Mouse (Mus musculus): ENCODE measurements around the gene Dnaaf3.
"Not testable (repeated sequence)": the region's sequence is repeated elsewhere in the genome, so short reads cannot be mapped to it uniquely, and the experiment has no call there.

Dnaaf3 gene

DNA sequence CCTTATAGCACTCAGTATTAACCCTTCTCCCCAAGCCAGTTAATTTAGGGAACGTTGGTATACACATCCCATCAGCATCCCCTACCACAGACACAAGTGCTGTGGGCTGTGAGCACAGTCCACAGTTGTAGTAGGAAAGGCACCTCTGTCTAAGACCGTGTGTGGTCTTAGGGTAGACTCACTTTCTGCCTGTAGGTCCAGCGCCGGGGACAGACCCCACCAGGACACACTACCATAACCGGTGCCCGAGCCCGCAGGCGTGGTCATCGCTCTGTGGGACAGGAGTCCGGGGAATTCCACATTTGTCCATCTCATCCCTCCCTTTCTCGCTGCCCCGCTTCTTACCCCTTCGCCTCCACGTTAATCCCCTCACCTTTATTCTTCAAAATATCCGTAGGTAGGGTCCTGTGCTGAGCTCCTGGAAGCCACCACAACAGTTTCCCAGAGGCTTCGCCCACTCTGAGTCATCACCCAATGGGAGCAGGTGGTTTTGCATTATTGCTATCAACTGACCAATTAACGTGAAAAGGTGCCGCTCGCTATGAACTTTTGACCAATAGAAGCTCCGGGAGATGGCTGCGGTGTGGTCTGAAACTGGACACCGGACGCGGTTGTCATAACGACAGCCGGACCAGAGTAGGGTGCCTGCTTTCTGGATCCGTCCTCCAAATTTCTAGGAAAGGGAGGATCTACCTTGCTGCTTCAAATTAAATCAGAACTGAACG is at the start of gene Dnaaf3:
Gene Dnaaf3, minus strand, starts transcription at position 449 of the 725 bp plus-strand sequence.
- peak; percentile 87 for DNase-seq

DNA sequence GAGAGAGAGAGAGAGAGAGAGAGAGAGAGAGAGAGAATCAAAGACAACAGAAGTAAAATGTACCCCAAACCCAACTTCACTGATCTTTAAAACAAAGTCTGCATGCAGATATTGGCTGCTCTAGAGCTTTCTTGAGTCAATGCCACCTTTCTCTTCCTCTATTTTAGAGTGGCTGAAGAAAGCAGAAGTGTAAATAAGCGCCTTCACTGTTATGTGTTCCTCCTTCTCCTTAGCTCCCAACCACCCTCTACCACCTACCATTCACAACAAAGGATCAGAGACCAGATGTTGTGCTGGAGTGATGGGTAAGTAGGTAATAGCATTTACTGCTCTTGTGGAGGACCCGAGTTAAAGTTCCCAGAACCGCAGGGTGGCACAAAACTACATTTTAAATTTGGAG is 49.2 kb upstream of the Dnaaf3 start:
- not testable (repeated sequence) for DNase-seq

- DNase-seq: not testable (repeated sequence)
Observed at GRCm38 (mm10) chr7:4572361-4572760, 40.1 kb upstream of the Dnaaf3 start.

DNA sequence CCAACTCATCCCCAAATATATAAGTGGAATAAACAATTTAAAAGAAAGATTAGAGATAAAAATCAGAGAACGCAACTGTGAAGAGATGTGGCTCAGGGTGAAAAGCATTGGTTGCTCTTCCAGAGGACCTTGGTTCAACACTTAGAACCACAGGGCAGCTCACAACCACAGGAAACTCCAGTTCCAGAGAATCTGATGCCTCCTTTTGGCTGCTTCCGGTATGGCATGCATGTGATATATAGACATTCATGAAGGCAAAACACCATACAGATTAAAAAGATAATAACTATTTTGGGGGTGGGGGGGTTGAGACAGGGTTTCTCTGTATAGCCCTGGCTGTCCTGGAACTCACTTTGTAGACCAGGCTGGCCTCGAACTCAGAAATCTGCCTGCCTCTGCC is 30.4 kb upstream of the Dnaaf3 start:
- DNase-seq: no peak

- DNase-seq: no peak
Observed at GRCm38 (mm10) chr7:4557167-4557560, 24.9 kb upstream of the Dnaaf3 start.

GRCm38 (mm10) chr7:4556256-4557166 is 24.3 kb upstream of the Dnaaf3 start:
- DNase-seq: peak; percentile 77

DNA sequence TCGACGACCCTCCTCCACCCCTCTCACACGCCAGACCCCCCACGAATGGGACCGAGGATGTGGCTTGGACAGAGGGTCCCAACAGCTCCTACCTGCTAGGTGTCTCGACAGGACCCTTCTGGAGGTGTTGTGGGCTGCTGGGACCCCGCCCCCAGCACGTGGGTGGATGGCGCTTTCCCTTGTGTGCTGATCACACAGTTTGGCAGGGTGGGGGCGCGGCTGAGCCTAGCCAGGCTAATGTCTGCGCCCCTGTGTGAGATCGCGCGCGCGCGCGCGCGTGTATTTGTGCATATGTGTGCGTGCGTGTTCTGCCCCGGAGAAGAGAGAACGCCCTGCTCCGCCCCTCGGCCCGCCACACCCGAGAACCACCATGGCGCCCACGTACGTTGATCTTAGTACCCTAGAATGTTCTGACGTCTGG is 15.0 kb upstream of the Dnaaf3 start, which contains the start of gene Syt5:
Gene Syt5, minus strand, starts transcription at position 321 of the 421 bp plus-strand sequence.
- DNase-seq: peak; percentile 32

GRCm38 (mm10) chr7:4546591-4547131 is 14.4 kb upstream of the Dnaaf3 start:
- peak; percentile 77 for DNase-seq

- DNase-seq: no peak
Observed at GRCm38 (mm10) chr7:4546050-4546449, 13.8 kb upstream of the Dnaaf3 start.

DNA sequence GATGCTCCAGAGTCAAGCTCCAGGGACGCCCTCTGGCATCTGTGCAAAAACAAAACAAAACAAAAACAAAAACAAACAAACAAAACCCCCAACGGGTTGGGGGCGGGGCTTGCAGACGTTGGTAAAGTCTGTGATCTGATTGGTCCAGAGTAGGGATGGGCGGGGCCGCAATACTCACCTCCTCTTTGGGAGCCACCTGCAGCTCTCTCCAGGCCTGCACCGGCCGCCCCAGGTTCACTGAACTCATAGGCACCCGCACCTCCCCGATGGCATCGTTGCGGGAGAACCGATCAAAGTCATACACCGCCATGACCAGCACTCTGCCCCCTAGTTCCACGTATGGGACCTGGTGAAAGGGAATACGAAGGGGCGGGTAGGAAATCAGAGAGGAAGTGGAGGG is 9.8 kb upstream of the Dnaaf3 start:
- DNase-seq: no peak

GRCm38 (mm10) chr7:4541344-4541743 is 9.1 kb upstream of the Dnaaf3 start:
- DNase-seq: no peak

GRCm38 (mm10) chr7:4539019-4539418 is 6.8 kb upstream of the Dnaaf3 start:
- no peak for DNase-seq

- no peak for DNase-seq
Observed at GRCm38 (mm10) chr7:4537181-4537580, 4.9 kb upstream of the Dnaaf3 start.

DNA sequence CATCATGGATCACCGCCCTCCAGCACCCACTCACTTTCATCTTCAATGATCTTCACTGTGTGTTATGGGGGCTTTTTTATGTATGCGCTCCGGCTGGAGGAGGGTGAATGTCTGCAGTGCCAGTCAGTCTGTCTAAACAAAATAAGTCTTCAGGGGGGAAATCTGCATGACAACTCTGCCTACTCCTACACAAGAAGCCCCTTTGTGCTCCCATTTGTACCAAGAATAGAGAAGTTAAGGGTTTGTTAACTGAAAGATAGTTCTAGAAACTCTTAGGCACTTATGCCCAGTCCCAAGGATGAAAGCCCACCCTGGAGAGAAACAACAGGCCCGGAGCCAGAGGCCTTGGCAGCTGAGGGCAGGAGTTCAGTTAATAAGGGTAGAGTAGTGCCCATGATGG is 4.1 kb upstream of the Dnaaf3 start:
- no peak for DNase-seq

DNA sequence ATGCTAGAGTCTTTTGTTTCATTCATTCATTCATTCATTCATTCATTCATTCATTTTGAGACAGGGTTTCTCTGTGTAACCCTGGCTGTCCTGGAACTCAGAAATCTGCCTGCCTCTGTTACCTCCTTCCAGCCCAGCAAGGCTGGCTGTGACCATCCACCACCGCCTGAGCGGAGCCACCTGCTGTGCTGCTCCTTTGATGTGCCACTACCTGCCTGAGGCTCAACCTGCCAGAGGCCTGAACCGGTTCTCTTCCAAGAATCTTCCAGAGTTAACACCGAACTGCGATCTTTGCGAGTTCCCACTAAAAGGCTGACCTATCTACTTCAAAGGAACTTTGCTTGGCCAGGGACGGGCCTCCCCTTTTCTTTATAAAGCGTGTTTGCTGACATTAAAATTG is 2.1 kb downstream of the Dnaaf3 start:
- DNase-seq: not testable (repeated sequence)

DNA sequence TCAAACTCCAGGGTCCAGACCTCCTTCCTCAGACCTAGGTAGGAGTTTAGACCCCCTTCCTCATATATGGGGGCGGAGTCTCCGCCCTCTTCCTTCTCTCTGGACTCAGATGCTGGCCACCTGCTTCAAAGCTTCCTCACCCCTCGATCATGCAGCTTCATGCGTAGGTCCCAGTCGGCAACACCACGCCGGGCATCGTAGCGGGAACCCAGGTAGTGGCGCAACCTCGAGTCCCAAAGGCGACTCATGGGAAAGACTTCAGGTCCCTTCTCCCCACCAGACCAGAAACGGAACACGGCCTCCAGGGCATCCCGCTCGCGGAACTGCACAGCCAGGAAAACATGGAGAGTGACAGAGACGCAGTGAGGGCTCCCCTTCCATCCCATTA is 5.0 kb downstream of the Dnaaf3 start:
- DNase-seq: no peak

DNA sequence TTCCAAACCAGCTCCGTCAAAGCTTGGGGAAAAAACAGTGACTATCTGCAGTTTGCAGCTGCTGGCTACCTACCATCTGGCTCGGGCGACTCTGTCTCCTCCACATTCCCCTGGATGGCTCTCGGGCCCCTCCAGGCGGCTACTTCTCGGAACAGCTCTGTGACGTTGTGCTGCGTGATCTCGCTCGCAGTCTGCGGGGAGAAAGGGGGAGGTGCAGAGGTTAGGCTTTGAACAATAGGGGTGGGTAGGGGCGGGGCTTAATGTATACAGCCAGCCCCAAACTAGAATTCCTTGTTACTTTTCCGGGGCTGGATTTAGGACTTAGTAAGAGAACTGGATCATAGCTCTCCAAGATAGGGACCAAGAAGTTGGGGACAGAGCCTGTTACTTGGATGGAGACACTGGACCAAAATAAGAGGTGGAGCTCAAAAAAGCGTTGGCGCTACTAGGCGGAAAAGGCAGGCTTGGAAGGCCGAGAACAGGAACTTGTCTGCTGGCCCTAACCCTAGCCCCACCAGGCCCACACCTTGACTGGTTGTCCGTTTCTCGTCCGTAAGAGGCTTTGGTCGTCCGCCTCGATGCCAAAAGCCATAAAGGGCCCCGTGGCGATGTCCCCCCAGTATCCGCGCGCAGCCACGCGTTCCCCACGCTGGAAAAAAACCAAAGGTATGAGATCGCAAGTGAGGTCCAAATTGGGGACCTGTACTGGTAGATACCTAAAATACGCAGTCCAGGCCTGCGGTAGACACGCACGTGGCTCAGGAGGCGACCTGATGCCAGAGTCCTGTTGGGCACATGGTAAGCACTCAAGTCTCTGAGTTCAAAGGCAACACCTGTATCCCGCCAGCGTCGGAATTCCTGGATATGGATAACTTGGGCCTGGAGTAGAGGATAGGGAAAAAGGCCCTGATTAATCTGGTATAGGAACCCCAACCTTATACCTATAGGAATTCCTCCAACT is 5.6 kb downstream of the Dnaaf3 start:
- DNase-seq: peak; percentile 86

GRCm38 (mm10) chr7:4524212-4524922 is 7.9 kb downstream of the Dnaaf3 start, which contains the start of gene Tnni3:
Gene Tnni3 (minus strand): TSS chr7:4524229.
- DNase-seq: peak; percentile 70

DNA sequence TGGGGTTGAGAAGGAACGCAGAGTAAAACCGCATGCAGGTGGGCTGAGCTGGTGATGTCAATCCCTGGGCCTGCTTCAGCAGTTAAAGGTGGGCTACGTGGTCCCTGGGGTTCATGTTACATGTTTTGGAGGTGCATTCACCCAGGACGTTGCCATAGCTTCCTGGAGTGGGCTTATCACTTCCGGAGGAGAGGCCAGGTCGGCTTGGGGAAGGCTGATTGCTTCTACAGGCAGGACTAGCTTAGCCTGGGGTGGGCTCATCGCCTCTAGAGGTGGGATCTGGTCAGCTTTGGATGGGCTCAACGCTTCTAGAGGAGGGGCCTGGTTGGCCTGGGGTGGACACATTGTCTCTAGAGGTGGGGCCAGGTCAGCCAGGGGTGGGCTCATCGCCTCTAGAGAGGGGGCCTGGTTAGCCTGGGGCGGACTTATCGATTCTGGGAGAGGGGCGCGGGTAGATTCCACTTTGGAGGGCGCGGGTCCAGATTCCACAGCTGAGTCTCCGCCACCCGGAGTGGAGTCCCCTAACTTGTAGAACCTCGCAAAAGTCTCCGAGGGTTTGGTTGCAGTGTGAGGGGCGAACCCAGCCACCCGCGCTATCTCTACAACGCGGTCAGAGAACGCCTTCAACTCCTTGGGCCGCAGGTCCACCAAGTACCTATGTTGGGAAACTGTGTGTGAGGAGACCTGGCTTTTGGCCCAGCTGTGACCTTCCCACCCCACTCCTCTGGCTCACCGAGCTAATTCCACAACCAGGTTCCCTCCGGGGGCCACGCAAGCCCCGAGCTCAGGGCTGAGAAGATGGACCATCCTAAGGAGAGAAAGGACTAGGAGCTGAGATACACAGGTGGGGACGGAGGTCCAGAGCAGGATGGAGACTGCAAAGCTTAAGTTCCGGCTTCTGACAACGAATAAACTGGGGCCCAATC is 8.8 kb downstream of the Dnaaf3 start:
- no peak for DNase-seq

DNA sequence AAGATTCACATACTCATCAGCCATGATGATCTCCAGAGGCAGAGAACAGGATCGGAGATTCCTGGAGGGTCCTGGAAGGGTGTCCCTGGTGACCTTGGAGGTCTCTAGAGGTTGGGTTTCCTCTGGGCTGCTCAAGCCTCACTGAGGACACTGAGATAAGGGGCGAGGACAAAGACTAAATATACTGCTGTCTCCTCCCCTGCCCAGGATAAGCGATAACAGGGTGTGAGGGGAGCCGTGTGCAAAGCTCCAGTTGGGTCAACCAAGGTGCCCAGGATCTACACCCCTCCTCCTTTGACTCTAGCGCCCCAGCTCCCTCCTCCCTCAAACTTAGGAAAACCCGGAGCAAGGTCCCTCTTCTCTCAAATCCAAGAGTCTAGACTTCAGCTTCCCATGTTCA is 10.0 kb downstream of the Dnaaf3 start:
- DNase-seq: no peak
